Mouse (Mus musculus) hindbrain, embryonic 10.5 days (tissue): ENCODE results near the gene Chkb. TPM values are rescaled to one million over a fixed set of nuclear protein-coding genes. Genes with fewer than 3 reads are reported as not detected.
A peak's percentile ranks its signal among the peaks of the same experiment; 100 is the strongest.

Experiments used
- DNase-seq: peaks from one replicate; pipeline ENCODE4 v3.0.0-alpha.2; 2017; ENCODE audit warnings: low spot score
- H3K27ac ChIP-seq: fragments of 300-500 bp; sonication (generic); 2 replicates; pipeline ENCODE4 v1.5.1; 2016; ENCODE audit warnings: mild to moderate bottlenecking, moderate library complexity
- H3K27me3 ChIP-seq: fragments of 300-500 bp; sonication (generic); 2 replicates; pipeline ENCODE4 v1.6.1; 2016; ENCODE audit warnings: mild to moderate bottlenecking; ENCODE audit not compliant: poor library complexity, insufficient read depth, severe bottlenecking
- H3K36me3 ChIP-seq: fragments of 300-500 bp; sonication (generic); 2 replicates; pipeline ENCODE4 v1.6.1; 2016; ENCODE audit warnings: mild to moderate bottlenecking, moderate library complexity
- H3K4me1 ChIP-seq: fragments of 300-500 bp; sonication (generic); replicated peaks from 2 replicates; pipeline ENCODE4 v1.6.1; 2016; ENCODE audit warnings: mild to moderate bottlenecking
- H3K4me3 ChIP-seq: fragments of 300-500 bp; sonication (generic); 2 replicates; pipeline ENCODE4 v1.5.1; 2016; ENCODE audit warnings: mild to moderate bottlenecking, moderate library complexity
- H3K9me3 ChIP-seq: fragments of 300-500 bp; sonication (generic); 2 replicates; pipeline ENCODE4 v1.6.1; 2016; ENCODE audit warnings: mild to moderate bottlenecking, moderate library complexity
- WGBS: fragments of 180-500 bp; shearing (Covaris S2); methylation state at CpG from one replicate; pipeline ENCODE4 v1.1.7; 2016; 5-methylcytosine and 5-hydroxymethylcytosine counted together
- polyA plus RNA-seq: library from polyadenylated mRNA; unstranded; fragments of >200 nt; fragmentation: Nextera tagmentation; extraction: Ambion mirVana; gene quantifications from 2 replicates; pipeline ENCODE4 v1.2.1, GENCODE M21; 2016

The Chkb gene
- polyA plus RNA-seq = 50.9 and 64.1 TPM in 2 replicates

DNA sequence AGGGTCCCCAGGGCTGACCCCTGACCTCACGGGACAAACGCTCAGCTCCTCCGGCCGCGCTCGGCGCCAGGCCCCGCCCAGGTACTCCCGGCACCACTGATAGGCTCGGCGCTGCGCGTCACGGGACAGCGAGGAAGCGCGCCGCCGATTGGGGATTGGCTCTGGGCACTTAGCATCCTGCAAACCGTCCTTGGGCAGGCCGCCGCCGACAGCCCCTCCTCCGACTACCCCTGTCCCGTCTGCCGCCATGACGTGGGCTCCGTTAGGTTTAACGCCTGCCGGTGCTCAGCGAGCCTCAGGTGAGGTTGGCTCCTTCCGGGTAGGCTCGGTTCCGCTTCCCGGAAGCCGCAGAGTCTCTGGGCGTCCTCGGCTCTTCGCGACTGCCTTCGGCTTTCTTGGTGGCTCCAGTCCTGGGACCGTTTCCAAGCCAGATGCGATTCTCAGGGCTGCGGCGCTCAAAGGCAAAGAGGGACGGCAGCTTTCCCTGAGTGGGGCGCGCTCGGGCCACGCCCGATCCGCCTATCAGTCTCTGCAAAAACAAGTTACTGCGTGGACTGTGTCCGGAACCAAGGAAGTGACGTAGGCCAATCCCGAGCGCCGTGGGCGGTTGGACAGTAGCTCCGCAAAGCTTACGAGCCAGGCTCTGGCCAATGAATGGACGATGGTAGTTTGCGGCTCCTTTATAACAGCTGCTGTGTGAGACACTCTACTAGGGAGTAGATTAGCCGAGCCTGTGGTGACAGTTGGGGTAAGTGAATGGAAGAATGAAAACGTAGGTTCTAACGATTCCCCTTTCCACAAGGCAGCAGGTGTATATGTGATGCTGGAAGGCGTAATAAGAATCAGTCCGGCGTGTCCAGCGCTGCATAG lies at the start of gene Chkb, which contains the start of the genes C730034F03Rik and Gm44502:
Gene Chkb (minus strand): TSS at position 557 of the 870 bp plus-strand sequence.
Gene C730034F03Rik (plus strand): TSS at position 238 of the 870 bp plus-strand sequence.
Gene Gm44502 (minus strand): TSS at position 345 of the 870 bp plus-strand sequence.
- peaks cover 38% of the 10 kb centered on the region for H3K4me1 ChIP-seq

DNA sequence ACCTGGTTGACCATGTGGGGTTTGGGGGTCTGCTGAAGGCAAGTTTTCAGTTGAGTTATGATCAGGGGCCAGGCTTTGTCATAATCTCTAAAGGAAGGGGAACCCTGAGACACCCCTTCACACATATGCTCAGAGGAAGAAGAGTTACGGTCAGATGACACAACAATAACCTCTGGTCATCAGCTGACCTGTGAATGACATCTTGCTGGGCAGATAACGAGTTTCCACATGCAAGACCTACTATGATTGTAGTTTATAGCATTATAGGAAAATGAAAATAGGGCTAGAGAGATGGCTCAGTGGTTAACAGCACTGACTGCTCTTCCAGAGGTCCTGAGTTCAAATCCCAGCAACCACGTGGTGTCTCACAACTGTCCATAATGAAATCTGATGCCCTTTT lies 48.9 kb upstream of the Chkb start:
- Histone ChIP-seq H3K27me3 (peaks cover 4% of the 10 kb centered on the region; the same call in 1 of the 2 replicates), H3K9me3 (no peaks in the 10 kb centered on the region), H3K4me1 (peaks cover 37% of the 10 kb centered on the region), H3K36me3 (no peaks in the 10 kb centered on the region), H3K27ac (no peak overlapping the region), H3K4me3 (no peak overlapping the region)
- no peak for DNase-seq
- 90% methylated on average over 3 of the region's 3 CpGs for whole genome bisulfite sequencing

More for the DNA sequence above, at the start of gene Chkb, which contains the start of the genes C730034F03Rik and Gm44502:
- DNase-seq = peak; percentile 93
- Histone ChIP-seq H3K27ac (peak within 1 kb of the TSS; percentile 97), H3K9me3 (no peaks in the 10 kb centered on the region), H3K36me3 (peaks cover 31% of the 10 kb centered on the region), H3K4me3 (peak within 1 kb of the TSS; percentile 83), H3K27me3 (no peaks in the 10 kb centered on the region)
- WGBS = under 1% methylated on average over 70 of the region's 70 CpGs

DNA sequence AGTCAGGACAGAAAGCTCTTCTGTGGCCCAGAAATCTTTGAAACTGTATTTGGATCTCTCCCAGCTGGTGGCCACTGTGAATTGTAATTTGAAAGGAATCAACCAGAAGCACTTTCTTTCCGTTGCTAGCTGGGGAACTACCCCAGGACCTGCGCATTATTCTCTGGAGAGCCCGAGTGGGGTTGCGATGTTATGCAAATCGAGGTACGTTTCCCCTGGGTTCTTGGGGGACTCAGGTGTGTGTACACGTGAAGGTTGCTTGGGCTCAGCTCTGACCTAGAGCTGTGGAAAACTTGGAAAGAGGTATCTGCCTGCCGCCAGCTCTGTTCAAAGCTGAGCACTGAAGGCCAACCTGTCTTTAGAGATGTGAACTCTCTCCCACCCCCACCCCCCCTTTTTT lies 48.1 kb upstream of the Chkb start:
- H3K4me3 ChIP-seq = no peak overlapping the region
- 0 out of 2 replicates have a peak, but pooled peaks cover 5% of the 10 kb centered on the region for H3K36me3 ChIP-seq
- H3K9me3 ChIP-seq = no peaks in the 10 kb centered on the region
- DNase-seq = no peak
- WGBS = 40% methylated on average over 8 of the region's 8 CpGs
- peaks cover 37% of the 10 kb centered on the region for H3K4me1 ChIP-seq
- peaks cover 4% of the 10 kb centered on the region; the same call in 1 of the 2 replicates for H3K27me3 ChIP-seq
- H3K27ac ChIP-seq = no peak overlapping the region

DNA sequence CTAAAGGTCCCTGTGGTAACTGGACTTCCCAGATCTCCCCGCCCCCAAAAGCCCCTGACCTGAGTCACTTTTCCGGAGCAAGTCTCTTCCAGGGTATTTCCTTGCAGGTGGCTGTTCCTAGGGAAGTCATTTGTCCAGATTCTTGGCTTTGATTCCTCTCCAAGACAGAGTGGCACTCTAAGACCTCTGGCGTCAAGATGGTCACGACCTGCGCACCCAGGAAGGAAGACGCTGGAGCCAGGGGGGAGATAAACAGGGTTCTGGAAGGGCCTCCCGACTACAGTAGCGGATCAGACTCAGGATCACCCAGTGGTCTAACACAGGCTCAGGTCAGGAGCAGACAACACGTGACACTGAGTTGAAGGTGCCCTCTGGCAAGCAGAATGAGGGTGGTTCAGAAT lies 47.4 kb upstream of the Chkb start, which contains the start of gene Arsa:
Gene Arsa (minus strand): TSS at position 335 of the 401 bp plus-strand sequence.
- peak within 1 kb of the TSS; percentile 87 for H3K27ac ChIP-seq
- 31% methylated on average over 9 of the region's 9 CpGs for WGBS
- H3K4me1 ChIP-seq = peaks cover 37% of the 10 kb centered on the region

DNA sequence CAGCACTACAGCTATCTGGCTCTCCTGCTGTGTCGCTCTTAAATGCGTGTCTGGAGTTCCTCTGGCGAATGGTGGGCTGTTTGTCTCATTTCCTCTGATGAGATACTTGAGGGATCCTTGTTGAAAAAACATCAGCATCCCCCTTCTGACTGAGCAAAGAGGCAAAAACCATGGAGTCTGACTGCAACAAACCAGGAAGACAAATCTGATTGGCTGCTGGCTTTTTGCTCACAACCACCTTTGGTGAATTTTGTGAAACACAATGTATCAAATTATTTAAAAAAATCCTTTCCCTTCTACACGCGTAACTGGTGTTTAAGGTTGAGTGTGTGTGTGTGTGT lies 46.7 kb upstream of the Chkb start:
- no peak for DNase-seq
- 0 out of 2 replicates have a peak, but pooled peaks cover 5% of the 10 kb centered on the region for H3K36me3 ChIP-seq
- WGBS = 10% methylated on average over 5 of the region's 5 CpGs
- H3K27me3 ChIP-seq = peaks cover 4% of the 10 kb centered on the region; the same call in 1 of the 2 replicates
- no peaks in the 10 kb centered on the region for H3K9me3 ChIP-seq
- peak overlapping the region; percentile 64 for H3K4me3 ChIP-seq
- peak overlapping the region; percentile 87 for H3K27ac ChIP-seq
- peaks cover 37% of the 10 kb centered on the region for H3K4me1 ChIP-seq

More for the DNA sequence above, 47.4 kb upstream of the Chkb start, which contains the start of gene Arsa:
- peak within 1 kb of the TSS; percentile 64 for H3K4me3 ChIP-seq
- DNase-seq = no peak
- H3K36me3 ChIP-seq = 0 out of 2 replicates have a peak, but pooled peaks cover 5% of the 10 kb centered on the region
- peaks cover 4% of the 10 kb centered on the region; the same call in 1 of the 2 replicates for H3K27me3 ChIP-seq
- no peaks in the 10 kb centered on the region for H3K9me3 ChIP-seq

DNA sequence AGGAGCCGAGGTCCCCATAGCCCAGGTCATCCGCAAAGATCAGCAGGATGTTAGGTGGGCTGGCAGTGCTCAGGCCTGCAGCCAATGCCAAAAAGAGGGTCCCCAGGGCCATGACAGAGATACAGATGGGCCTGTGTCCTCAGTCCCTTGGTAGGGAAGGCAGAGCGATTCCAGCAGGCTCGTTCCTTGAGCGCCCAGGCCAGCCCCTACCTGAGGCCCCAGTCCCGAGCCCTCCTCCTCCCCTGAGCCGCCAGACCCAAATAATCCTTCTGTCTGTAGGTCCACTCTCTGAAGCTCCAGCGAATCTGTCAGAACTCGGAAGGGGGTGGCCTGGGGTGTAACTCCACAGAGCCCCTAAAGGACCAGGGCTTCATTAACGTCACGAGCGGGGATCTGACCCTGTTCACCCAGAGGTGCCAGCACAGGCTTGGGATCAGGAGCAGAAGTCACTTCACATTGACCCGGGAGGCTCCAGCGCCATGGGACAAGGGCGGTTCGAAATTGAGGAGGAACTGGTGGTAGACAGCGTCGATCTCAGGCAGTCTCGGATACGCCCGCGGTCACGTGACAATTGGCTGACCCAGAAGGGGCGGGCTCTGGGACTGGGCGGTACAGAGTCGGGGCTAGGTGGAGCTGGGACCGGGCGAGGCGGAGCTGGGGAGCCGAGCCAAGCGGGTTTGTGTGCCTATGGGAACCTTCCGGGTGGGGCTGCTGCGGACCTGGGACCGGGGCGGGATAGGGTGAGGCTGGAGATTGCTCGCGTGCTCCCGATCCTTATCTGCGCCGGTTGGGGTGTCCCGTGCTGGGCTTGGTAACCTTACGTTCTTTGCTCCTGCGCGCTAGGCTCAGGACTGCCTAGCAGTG lies 46.1 kb upstream of the Chkb start:
- H3K27ac ChIP-seq = peak overlapping the region; percentile 87
- WGBS = 9% methylated on average over 44 of the region's 44 CpGs

DNA sequence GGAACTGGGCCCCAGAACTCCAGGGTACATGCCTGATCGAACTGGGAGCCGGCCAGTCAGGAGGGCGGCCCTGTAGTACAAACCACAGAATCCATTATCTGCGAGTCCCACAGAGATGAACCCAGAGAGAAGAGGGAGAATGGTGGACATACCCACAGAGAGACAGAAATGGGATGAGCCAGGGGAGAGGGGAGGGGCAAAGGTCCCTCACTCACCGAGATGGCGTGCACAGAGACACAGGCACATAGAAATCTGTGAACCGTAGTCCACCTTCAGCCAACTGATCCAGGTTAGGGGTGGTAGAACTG lies 45.5 kb upstream of the Chkb start:
- Histone ChIP-seq H3K27me3 (peaks cover 4% of the 10 kb centered on the region; the same call in 1 of the 2 replicates), H3K36me3 (0 out of 2 replicates have a peak, but pooled peaks cover 5% of the 10 kb centered on the region), H3K9me3 (no peaks in the 10 kb centered on the region), H3K4me1 (peaks cover 34% of the 10 kb centered on the region), H3K4me3 (peak overlapping the region; percentile 64), H3K27ac (peak overlapping the region; percentile 87; the same call in 1 of the 2 replicates)
- WGBS = 90% methylated on average over 7 of the region's 7 CpGs
- DNase-seq = no peak

More for the DNA sequence above, 46.1 kb upstream of the Chkb start:
- Histone ChIP-seq H3K4me3 (peak overlapping the region; percentile 64), H3K9me3 (no peaks in the 10 kb centered on the region), H3K27me3 (peaks cover 4% of the 10 kb centered on the region; the same call in 1 of the 2 replicates), H3K36me3 (0 out of 2 replicates have a peak, but pooled peaks cover 5% of the 10 kb centered on the region), H3K4me1 (peaks cover 37% of the 10 kb centered on the region)
- peak; percentile 91 for DNase-seq

DNA sequence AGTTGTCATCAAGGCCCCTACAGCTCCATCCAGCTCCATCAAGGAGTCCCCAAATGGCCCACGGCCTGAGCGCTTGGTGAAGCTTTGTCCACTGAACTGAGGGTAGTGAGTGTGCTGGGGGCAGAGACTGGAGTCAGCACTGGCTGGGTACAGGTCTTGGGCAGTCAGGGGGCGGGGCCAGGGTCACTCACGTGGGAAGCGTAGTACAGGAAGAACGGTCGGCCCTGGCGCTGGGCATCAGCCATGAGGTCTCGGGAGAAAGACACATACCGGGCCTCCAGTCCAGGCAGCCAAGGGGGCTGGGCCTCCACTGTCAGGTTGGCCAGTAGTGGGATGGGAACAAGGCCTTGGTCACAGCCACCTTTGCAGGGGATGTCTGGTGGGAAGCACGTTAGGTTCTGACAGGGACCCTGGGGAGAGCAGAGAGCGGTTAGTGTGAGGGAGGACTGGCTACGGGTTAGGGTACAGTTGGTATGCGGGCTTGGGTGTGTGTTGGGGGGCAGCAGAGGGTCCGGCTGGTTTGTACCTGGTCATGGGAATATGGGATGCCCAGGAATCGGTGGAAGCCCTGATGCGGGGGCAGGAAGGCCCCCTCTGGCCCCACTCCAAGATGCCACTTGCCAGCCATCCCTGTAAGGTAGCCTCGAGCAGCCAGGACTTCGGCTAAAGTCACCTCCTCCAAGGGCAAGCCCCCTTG lies 45.0 kb upstream of the Chkb start:
- H3K36me3 ChIP-seq = 0 out of 2 replicates have a peak, but pooled peaks cover 5% of the 10 kb centered on the region
- H3K27ac ChIP-seq = 0 out of 2 replicates have a peak overlapping the region, but pooled peaks have one; percentile 87
- peaks cover 34% of the 10 kb centered on the region for H3K4me1 ChIP-seq
- H3K27me3 ChIP-seq = peaks cover 4% of the 10 kb centered on the region; the same call in 1 of the 2 replicates
- 93% methylated on average over 19 of the region's 19 CpGs for WGBS
- peak overlapping the region; percentile 64 for H3K4me3 ChIP-seq
- no peak for DNase-seq
- H3K9me3 ChIP-seq = no peaks in the 10 kb centered on the region

DNA sequence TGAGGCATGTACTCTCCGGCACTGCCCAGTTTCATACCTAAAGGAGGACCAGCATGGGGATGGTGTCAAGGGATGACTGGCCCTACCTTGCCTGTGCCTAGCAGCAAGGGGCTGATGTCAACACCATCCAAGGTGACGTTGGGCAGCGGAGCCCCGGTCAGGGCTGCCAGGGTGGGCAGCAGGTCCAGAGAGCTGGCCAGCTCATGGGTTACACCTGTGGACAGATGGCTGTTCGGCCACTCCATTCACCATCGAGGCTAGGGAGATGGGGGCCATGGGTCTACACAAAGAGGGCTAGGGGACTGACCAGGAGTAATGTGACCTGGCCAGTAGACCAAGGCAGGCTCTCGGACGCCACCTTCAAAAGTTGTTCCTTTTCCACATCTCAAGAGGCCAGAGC lies 44.2 kb upstream of the Chkb start:
- Histone ChIP-seq H3K27ac (no peak overlapping the region), H3K4me1 (peaks cover 34% of the 10 kb centered on the region), H3K27me3 (peaks cover 4% of the 10 kb centered on the region; the same call in 1 of the 2 replicates), H3K9me3 (no peaks in the 10 kb centered on the region), H3K4me3 (no peak overlapping the region), H3K36me3 (0 out of 2 replicates have a peak, but pooled peaks cover 5% of the 10 kb centered on the region)
- WGBS = 97% methylated on average over 8 of the region's 8 CpGs
- no peak for DNase-seq

DNA sequence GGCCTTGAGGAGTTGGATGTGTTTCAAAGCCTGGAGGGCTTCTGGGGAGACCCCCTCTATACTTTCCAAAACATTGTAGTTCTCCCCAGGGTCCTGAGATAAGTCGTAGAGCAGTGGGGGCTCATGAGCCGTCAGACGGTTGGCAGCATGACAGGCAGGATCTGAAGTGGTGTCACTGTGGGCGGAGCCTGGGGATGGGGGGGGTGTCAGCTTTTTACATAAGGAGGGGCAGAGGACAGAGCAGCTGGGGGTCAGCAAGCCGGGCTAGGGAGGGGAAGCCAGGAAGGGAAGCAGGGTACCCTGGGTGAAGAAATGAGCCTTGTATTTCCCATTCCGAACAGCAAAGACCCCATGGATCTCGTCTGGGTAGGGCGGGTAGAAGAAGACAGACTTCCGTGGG lies 43.7 kb upstream of the Chkb start:
- no peak for DNase-seq
- 0 out of 2 replicates have a peak, but pooled peaks cover 5% of the 10 kb centered on the region for H3K36me3 ChIP-seq
- H3K9me3 ChIP-seq = no peaks in the 10 kb centered on the region
- 79% methylated on average over 9 of the region's 9 CpGs for WGBS
- H3K27me3 ChIP-seq = peaks cover 4% of the 10 kb centered on the region; the same call in 1 of the 2 replicates
- H3K4me1 ChIP-seq = peaks cover 34% of the 10 kb centered on the region
- no peak overlapping the region for H3K27ac ChIP-seq
- no peak overlapping the region for H3K4me3 ChIP-seq

DNA sequence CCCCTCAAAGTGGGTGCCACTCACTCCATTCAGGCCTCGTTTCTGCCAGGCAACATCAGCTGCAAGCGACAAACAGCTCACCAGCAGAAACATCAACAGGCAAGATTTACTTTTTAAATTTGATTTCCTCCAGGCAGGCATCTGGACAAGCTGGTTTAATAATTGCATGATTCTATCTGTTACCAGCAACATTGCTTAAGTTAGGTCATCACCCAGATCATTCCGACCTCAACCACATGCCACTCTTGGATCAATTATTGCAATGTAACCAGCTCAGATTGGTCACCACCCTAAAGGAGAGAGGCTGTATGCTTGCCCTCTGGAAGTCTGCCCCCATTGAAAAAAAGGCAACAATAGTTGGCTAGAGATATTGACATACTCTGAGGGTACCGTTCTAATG lies 41.8 kb upstream of the Chkb start:
- WGBS = 95% methylated on average over 4 of the region's 4 CpGs
- H3K4me3 ChIP-seq = no peak overlapping the region
- no peak for DNase-seq
- H3K9me3 ChIP-seq = no peaks in the 10 kb centered on the region
- no peak overlapping the region for H3K27ac ChIP-seq
- peaks cover 18% of the 10 kb centered on the region for H3K4me1 ChIP-seq
- 0 out of 2 replicates have a peak, but pooled peaks cover 5% of the 10 kb centered on the region for H3K36me3 ChIP-seq
- no peaks in the 10 kb centered on the region for H3K27me3 ChIP-seq
